Mouse (Mus musculus): ENCODE results near the gene Asic4.

Asic4 gene

DNA sequence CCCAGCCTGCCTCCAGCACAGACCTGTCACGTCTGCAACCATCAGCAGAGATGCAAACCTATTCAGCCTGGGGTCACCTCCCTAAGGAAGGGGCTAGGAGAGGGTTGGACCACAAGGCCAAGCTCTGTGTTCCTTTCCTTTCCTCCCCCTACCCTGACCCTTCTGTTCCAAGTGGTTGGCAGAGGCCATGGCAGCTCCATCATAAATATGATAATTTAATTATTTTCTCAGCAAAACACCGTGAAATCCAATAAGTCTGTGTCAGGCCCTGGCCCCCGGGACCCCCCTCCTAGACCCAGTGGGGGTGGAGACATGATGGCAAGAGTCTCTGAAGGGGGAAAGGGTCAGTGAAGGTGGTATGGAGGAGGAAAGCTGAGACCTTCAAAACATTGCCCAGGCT lies 6.0 kb upstream of the Asic4 start:
- no peak for DNase-seq

DNA sequence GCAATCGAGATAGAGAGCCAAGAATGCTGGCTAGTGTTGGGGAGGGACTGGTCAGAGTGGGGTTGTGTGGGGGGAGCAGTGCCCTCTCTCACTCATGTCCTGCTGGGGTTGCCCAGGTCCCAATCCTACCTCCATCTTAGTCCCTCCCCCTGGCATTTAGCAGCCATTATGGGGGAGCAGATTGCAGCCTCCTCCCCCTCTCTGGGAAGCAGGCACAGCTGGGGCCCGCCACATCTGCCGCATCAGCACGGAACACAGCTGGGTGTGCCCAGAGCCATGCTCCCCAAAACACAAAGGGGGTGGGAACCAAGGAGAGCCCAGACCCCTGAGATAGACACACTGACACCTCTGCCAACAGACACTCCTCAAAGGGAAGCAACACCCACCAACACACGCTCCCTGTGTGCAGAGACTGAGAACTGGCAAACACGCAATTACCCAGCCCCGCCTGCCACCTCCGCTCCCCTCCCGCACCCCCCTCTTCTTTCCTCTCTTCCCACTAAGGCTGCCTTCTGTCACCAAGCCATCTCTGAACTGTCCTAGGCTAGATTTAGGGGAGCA lies 5.0 kb upstream of the Asic4 start:
- no peak for DNase-seq

DNA sequence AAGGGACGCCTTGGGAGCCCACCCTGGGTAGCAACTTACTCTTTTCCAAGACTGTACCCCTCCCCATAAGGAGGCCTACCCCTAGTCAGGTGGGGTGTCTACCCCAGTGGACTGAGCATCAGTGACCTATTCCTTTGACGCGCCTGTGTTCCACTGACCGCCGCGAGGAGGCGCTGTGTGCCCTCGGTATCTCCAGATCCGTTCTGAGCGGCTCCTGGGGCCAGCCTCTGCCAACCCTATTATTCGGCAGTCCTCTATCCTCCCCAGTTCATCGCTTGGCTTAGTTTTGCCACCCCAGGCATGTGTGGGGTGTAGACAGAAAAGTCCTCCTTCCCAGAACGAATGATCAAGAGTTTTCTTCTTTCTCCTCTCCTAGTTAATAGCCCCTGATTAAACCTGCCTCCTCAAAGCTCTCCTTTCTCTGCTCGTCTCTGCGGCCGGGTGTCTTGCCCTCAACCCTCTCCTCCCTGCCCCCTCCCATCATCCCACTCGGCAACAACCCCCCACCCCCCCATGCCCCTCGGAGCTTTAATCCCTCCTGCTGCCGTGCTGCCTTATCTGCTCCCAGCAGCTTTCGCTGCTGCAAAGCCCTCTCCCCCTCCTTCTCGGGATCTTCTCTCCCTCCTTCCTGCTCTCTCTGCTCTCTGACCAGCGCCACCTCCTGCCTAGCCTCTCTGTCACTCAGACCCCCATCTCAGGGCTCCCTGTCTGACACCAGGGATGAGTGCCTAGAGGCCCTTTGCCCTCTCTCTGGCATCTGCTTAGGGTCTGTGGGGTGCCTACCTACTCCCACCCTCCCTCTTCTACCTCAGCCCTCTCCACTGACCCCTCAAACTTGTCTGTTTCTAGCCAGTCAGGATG lies 4.3 kb upstream of the Asic4 start:
- DNase-seq: peak; percentile 97

- DNase-seq: no peak
These were observed 3.6 kb upstream of the Asic4 start for GRCm38 (mm10) chr1:75446656-75447055.

DNA sequence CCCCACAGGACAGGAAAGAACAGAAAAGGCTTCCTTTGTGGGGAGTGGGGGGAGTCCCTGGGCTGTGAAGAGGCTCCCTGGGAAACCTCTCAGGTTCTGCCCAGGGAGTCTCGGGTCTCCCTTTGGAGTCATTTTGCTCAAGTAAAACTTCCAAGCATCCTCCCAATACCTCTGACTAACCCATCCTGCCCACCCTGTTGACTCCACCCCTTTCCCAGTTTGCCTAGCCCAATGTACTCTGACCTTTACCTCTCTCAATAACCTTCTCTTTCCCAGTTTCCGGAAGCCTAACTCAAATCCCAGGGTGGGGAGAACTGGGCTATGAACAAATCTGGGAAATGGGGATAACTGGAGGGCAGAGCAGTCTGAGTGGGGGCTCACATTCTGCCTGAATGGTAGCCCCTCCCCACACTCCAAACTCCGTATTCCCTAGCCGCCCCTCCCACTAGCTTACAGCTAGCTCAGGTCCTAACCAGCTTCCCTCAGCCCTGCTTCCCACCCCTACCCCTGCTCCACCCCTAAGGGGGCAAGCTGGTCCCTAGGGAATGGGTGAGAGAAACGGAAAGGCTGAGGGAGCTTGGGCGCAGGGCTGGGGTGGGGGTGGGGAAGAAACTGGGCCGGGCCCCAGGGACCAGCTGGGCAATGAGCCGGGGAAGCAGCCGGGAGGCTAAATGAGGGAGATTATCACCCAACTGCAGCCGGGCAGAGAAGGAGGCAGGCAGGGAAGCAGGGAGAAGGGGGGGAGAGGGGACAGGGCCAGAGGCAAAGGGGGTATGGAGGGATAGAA lies 2.8 kb upstream of the Asic4 start:
- peak; percentile 93 for DNase-seq

DNA sequence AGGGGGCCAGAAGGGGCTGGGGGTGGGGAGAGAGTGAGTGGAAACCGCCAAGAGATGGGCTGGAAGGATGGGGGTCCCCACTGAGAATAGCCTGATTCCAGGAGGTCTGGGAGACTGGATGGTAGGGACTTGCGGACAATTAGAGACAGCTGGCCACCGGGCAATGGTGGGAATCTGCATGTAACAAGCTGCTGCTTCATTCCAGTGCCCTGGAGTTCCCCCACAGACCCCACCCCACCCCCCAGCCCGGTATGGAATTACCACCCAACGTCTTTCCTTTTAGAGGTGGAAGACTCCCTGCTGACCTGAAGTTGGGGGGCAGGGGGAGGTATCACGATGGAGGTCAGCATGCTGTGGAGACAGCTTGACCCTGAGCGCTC lies 2.2 kb upstream of the Asic4 start:
- DNase-seq: no peak

- DNase-seq: no peak
These were observed 1.3 kb upstream of the Asic4 start for GRCm38 (mm10) chr1:75448937-75449336.

GRCm38 (mm10) chr1:75449377-75450135 lies 680 bp upstream of the Asic4 start:
- DNase-seq: no peak

- no peak for DNase-seq
These were observed 1.7 kb downstream of the Asic4 start for GRCm38 (mm10) chr1:75451900-75452299.

- no peak for DNase-seq
These were observed 5.2 kb downstream of the Asic4 start for GRCm38 (mm10) chr1:75455433-75455832.

- no peak for DNase-seq
These were observed 5.7 kb downstream of the Asic4 start for GRCm38 (mm10) chr1:75455948-75456347.

GRCm38 (mm10) chr1:75456746-75457564 lies 6.7 kb downstream of the Asic4 start:
- no peak for DNase-seq

- no peak for DNase-seq
These were observed 7.4 kb downstream of the Asic4 start for GRCm38 (mm10) chr1:75457710-75458024.

GRCm38 (mm10) chr1:75458025-75458788 lies 8.0 kb downstream of the Asic4 start:
- DNase-seq: peak; percentile 95

- DNase-seq: peak; percentile 93
These were observed 8.8 kb downstream of the Asic4 start for GRCm38 (mm10) chr1:75458789-75459684.

GRCm38 (mm10) chr1:75460297-75460696 lies 10.1 kb downstream of the Asic4 start:
- no peak for DNase-seq

- DNase-seq: no peak
These were observed 12.4 kb downstream of the Asic4 start for GRCm38 (mm10) chr1:75462636-75463035.

- DNase-seq: no peak
These were observed 13.5 kb downstream of the Asic4 start for GRCm38 (mm10) chr1:75463652-75464204.

DNA sequence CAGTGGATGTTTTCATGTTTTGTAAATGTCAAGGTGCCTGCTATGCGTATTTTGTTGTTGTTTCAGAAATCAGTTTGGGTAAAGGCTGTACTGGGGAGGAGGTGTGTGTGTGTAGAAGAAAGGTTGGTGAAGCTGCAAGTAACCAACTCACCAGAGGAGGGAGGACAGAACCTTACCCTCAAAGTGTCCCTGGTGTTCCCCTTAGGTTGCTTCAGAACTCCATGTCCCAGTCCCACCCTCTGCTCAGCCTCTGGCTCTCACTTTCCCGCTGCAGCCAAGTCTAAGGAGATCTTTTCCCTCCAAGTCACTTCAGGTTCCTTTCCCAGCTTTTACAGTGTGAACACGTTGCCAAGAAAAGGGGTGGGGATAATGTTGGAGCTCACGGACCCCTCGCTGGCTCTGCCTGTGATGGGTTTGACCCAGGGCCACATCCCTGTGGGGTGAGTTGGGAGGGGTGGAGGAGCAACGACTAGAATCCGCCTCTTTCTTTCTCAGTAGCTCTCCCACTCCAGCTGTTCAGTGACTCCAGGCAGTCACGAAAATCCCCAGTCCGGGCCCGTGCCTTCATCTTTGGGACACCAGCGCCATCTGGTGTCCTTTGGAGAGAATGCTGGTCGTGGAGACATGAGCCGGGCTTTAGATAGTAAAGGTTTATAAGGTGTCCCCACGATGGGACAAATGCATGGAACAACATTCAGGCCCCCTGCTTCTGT lies 17.1 kb downstream of the Asic4 start:
- DNase-seq: peak; percentile 97

All from heart, adult 11 months (tissue).